Mouse (Mus musculus) MEL (cell line): ENCODE measurements at regions not wholly inside any gene's neighbourhood (a gene's known extent, or its start where the extent isn't known, plus 50 kb on each side); places are given as distances from the start of the nearest gene placed in this dataset.

Experiments
- BHLHE40 ChIP-seq: IDR thresholded peaks from 2 replicates; pipeline ENCODE4 v1.6.1; 2012; ENCODE audit warnings: low read depth, mild to moderate bottlenecking, inconsistent platforms, low read length, improper control_type of control experiment, borderline replicate concordance
- CTCF ChIP-seq, 3 experiments: IDR thresholded peaks in 2 of 3; conservative IDR thresholded peaks in 1 of 3; 2 replicates each; pipeline ENCODE4 v1.5.1; 2011 to 2012; ENCODE audit warnings: low read length in 3 of 3, low read depth in 2 of 3, mild to moderate bottlenecking in 2 of 3, improper control_type of control experiment in 1 of 3, inconsistent platforms in 1 of 3, mixed read lengths in 1 of 3, moderate library complexity in 1 of 3; ENCODE audit not compliant: control insufficient read depth in 1 of 3, insufficient read depth in 1 of 3, poor library complexity in 1 of 3, severe bottlenecking in 1 of 3
- E2F4 ChIP-seq: IDR thresholded peaks from 2 replicates; pipeline ENCODE4 v1.6.1; 2011; ENCODE audit warnings: low read depth, low read length, improper control_type of control experiment, borderline replicate concordance
- MXI1 ChIP-seq: IDR thresholded peaks from 2 replicates; pipeline ENCODE4 v1.6.1; 2011; ENCODE audit warnings: mild to moderate bottlenecking, low read depth, low read length, improper control_type of control experiment
- NRF1 ChIP-seq: IDR thresholded peaks from 2 replicates; pipeline ENCODE4 v1.6.1; 2014; ENCODE audit warnings: low read depth, mild to moderate bottlenecking, inconsistent platforms, low read length, improper control_type of control experiment, moderate library complexity; ENCODE audit not compliant: poor library complexity, insufficient read depth, severe bottlenecking
- POLR2A ChIP-seq, 2 experiments: IDR thresholded peaks; 2 replicates each; pipeline ENCODE4 v1.6.1; 2011 to 2012; ENCODE audit warnings: low read length in 2 of 2, mild to moderate bottlenecking in 2 of 2, control low read depth in 1 of 2, improper control_type of control experiment in 1 of 2, low read depth in 1 of 2, moderate library complexity in 1 of 2; ENCODE audit not compliant: control insufficient read depth in 1 of 2, insufficient read depth in 1 of 2, poor library complexity in 1 of 2
- SIN3A ChIP-seq: IDR thresholded peaks from 2 replicates; pipeline ENCODE4 v1.6.1; 2012; ENCODE audit warnings: low read length, improper control_type of control experiment, inconsistent platforms
- TAL1 ChIP-seq: IDR thresholded peaks from 2 replicates; pipeline ENCODE4 v1.6.1; 2012; ENCODE audit warnings: mild to moderate bottlenecking, inconsistent platforms, low read length, moderate library complexity, mixed read lengths
- TBP ChIP-seq: IDR thresholded peaks from 2 replicates; pipeline ENCODE4 v1.8.0; 2011; ENCODE audit warnings: low read depth, low read length, improper control_type of control experiment
- TCF12 ChIP-seq: IDR thresholded peaks from 2 replicates; pipeline ENCODE4 v1.6.1; 2014; ENCODE audit warnings: low read depth, mild to moderate bottlenecking, inconsistent platforms, low read length, improper control_type of control experiment, moderate library complexity
- USF1 ChIP-seq: IDR thresholded peaks from 2 replicates; pipeline ENCODE4 v1.6.1; 2014; ENCODE audit warnings: low read depth, mild to moderate bottlenecking, inconsistent platforms, low read length, improper control_type of control experiment, moderate library complexity

DNA sequence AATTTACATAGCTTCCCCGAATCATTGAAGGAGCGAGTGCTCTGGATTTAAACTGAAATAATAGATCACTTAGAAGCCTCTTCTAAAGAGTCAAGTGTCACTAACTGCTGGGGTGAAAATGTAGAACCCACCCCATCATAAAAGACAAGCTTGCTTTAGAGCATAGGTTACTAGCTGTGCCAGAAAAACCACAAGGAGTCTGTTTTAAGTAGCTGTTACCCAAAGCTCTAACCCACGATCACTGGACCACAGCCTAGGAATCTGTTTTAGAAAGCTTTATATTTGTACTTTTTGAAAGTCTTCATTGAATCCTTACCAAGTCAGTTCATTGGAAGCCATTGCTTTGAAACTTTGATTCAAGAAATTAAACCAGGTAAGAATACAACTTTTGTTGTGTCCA lies 233.7 kb upstream of the Dcn start:
- TF ChIP-seq CTCF (IDR thresholded peaks at IDR 0.05 in 2 of 3, conservative IDR thresholded peaks at IDR 0.05 in 1 of 3; ENCODE audit: control insufficient read depth in 1 of 3, insufficient read depth in 1 of 3, low read depth in 2 of 3, low read length in 3 of 3, poor library complexity in 1 of 3, severe bottlenecking in 1 of 3), result no peak
- TF ChIP-seq TCF12, result no peak
- TF ChIP-seq USF1, result no peak
- no peak for TF ChIP-seq NRF1
- no peak for TF ChIP-seq BHLHE40
- no peak for TF ChIP-seq E2F4
- no peak for TF ChIP-seq MXI1
- TF ChIP-seq POLR2A (IDR thresholded peaks at IDR 0.05; ENCODE audit: control insufficient read depth in 1 of 2, insufficient read depth in 1 of 2, low read depth in 1 of 2, low read length in 2 of 2, poor library complexity in 1 of 2), result no peak
- TF ChIP-seq SIN3A, result no peak
- no peak for TF ChIP-seq TBP
- no peak for TF ChIP-seq TAL1
